Mouse (Mus musculus) CH12.LX (cell line): Measurements from ENCODE around the gene Nfic.

ENCODE experiments used
- BHLHE40 ChIP-seq: IDR thresholded peaks from 2 replicates; pipeline ENCODE4 v1.6.1; 2011; ENCODE audit warnings: mild to moderate bottlenecking, low read depth, low read length, improper control_type of control experiment
- CTCF ChIP-seq, 2 experiments: IDR thresholded peaks in 1 of 2; conservative IDR thresholded peaks in 1 of 2; 2 replicates each; pipeline ENCODE4 v1.5.1; 2011 to 2012; ENCODE audit warnings: low read depth in 2 of 2, low read length in 2 of 2, improper control_type of control experiment in 1 of 2, inconsistent platforms in 1 of 2, mild to moderate bottlenecking in 1 of 2, moderate library complexity in 1 of 2
- MAFK ChIP-seq: IDR thresholded peaks from 2 replicates; pipeline ENCODE4 v1.6.1; 2011; ENCODE audit warnings: low read length, improper control_type of control experiment; ENCODE audit not compliant: insufficient replicate concordance
- MAX ChIP-seq: IDR thresholded peaks from 2 replicates; pipeline ENCODE4 v1.6.1; 2011; ENCODE audit warnings: low read length, improper control_type of control experiment
- NRF1 ChIP-seq: IDR thresholded peaks from 2 replicates; pipeline ENCODE4 v1.6.1; 2014; ENCODE audit warnings: low read depth, mild to moderate bottlenecking, inconsistent platforms, low read length, improper control_type of control experiment, moderate library complexity
- POLR2A ChIP-seq: IDR thresholded peaks from 2 replicates; pipeline ENCODE4 v1.6.1; 2011; ENCODE audit warnings: low read depth, mild to moderate bottlenecking, improper control_type of control experiment, low read length
- POLR2AphosphoS2 ChIP-seq: IDR thresholded peaks from 2 replicates; pipeline ENCODE4 v1.6.1; 2011; ENCODE audit warnings: low read depth, low read length, improper control_type of control experiment
- RCOR1 ChIP-seq: conservative IDR thresholded peaks from 2 replicates; pipeline ENCODE4 v1.6.1; 2012; ENCODE audit warnings: low read depth, mild to moderate bottlenecking, inconsistent platforms, low read length, improper control_type of control experiment
- TCF12 ChIP-seq: IDR thresholded peaks from 2 replicates; pipeline ENCODE4 v1.6.1; 2014; ENCODE audit warnings: low read depth, mild to moderate bottlenecking, inconsistent platforms, low read length, improper control_type of control experiment
- UBTF ChIP-seq: IDR thresholded peaks from 2 replicates; pipeline ENCODE4 v1.6.1; 2012; ENCODE audit warnings: low read depth, mild to moderate bottlenecking, inconsistent platforms, low read length, improper control_type of control experiment, moderate library complexity
- USF2 ChIP-seq: conservative IDR thresholded peaks from 2 replicates; pipeline ENCODE4 v1.6.1; 2011; ENCODE audit warnings: low read depth, low read length, improper control_type of control experiment

DNA sequence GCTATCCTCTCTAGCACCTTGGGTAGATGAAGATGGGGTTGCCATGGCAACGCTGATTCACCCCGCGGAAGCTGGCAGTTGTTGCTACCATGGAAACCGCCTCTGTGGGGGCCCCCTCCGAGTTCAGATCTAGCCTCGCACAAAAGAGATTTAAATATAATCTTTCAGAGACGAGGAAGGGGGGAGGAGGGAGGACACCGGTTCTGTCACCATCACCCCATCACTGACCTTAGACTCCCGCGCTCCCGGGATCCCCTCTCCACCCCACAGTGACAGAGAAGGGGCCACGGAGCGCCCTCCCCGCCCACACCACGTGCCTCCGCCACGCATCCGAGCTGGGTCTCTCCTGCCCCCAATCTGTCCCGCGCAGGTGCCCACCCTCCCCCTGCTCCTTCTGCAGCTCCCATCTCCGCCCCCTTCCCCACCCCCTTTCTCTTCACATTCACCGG lies 17.6 kb upstream of the Nfic start:
- TF ChIP-seq RCOR1 (no peak), POLR2AphosphoS2 (no peak), CTCF (conservative IDR thresholded peaks at IDR 0.05 in 1 of 2, IDR thresholded peaks at IDR 0.05 in 1 of 2; ENCODE audit: low read depth in 2 of 2, low read length in 2 of 2) (no peak), TCF12 (no peak), POLR2A (no peak), BHLHE40 (no peak), MAX (no peak), MAFK (no peak), UBTF (no peak), NRF1 (no peak), USF2 (no peak)
